Mouse (Mus musculus): ENCODE results near the gene Trappc2l. TPM values are rescaled to one million over a fixed set of nuclear protein-coding genes. Genes with fewer than 3 reads are reported as not detected.
A peak's percentile ranks its signal among the peaks of the same experiment; 100 is the strongest.

The Trappc2l gene
- polyA plus RNA-seq, 1 experiment from 2014 or later, result 47.1 TPM

- H3K4me2 ChIP-seq, result peak overlapping the region; percentile 96
- no peaks in the 10 kb centered on the region for H3K27me3 ChIP-seq
- H3K27ac ChIP-seq, result peak overlapping the region; percentile 83
- peaks cover 23% of the 10 kb centered on the region for H3K4me1 ChIP-seq (replicated peaks)
- WGBS, result 2% methylated on average over 20 of the region's 20 CpGs
- H3K9ac ChIP-seq, result peak overlapping the region; percentile 74
- no peaks in the 10 kb centered on the region for H3K9me3 ChIP-seq (replicated peaks)
- ATAC-seq (replicated peaks; ENCODE audit: insufficient number of reproducible peaks, insufficient read depth, low FRiP score, low read depth), result no peak; the same call in 1 of the 2 replicates
- 0 out of 2 replicates have a peak, but pooled peaks cover 3% of the 10 kb centered on the region for H3K36me3 ChIP-seq
- H3K4me3 ChIP-seq, result peak overlapping the region; percentile 84
These were observed 695 bp upstream of the Trappc2l start for GRCm38 (mm10) chr8:122610612-122611277.

DNA sequence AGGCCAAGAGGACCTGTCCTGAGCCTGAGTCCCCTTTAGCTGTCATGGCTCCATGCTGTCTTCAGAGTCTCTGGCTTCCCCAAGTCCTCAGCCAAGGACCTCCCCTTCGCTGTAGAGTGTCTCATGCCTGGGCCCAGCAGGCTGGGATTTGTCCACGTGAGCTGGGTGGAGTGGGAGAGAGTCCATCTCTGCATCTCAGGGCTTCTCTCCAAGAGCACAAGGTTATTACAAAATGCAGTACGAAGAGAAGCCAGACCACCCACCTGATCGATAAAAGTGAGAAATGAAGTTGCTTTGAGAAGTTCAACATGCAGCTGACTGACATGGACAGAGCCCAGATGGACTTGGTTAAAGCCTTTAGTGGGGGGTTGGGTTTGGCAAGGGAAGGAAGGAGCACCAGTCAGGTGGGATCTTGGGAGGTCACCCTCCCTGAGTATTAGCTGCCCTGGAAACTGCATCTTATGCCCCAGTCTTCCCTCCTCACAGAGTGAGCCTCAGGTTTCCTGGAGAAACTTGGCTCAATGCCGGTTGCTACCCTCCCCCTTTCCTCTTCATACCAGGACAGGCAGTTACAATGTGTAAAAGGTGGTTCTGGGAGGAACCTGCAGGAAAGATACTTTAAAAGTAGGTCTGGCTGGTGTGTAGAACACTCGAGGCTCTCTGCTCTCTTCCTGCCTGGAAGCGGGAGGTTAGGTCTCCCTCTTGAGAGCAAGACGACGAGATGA is 4.9 kb downstream of the Trappc2l start:
- Histone ChIP-seq H3K4me2 (no peak overlapping the region), H3K9me3 (replicated peaks) (no peaks in the 10 kb centered on the region), H3K4me3 (no peak overlapping the region), H3K36me3 (0 out of 2 replicates have a peak, but pooled peaks cover 3% of the 10 kb centered on the region), H3K9ac (no peak overlapping the region), H3K27ac (no peak overlapping the region), H3K4me1 (replicated peaks) (peaks cover 24% of the 10 kb centered on the region), H3K27me3 (no peaks in the 10 kb centered on the region)
- WGBS, result 58% methylated on average over 9 of the region's 9 CpGs
- no peak for ATAC-seq (replicated peaks; ENCODE audit: insufficient number of reproducible peaks, insufficient read depth, low FRiP score, low read depth)

- no peak for ATAC-seq (replicated peaks; ENCODE audit: insufficient number of reproducible peaks, insufficient read depth, low FRiP score, low read depth)
- no peak overlapping the region for H3K4me2 ChIP-seq
- no peak overlapping the region for H3K9ac ChIP-seq
- no peak overlapping the region for H3K27ac ChIP-seq
- H3K4me3 ChIP-seq, result no peak overlapping the region
- peaks cover 13% of the 10 kb centered on the region for H3K4me1 ChIP-seq (replicated peaks)
- WGBS, result 28% methylated on average over 6 of the region's 7 CpGs
- H3K27me3 ChIP-seq, result no peaks in the 10 kb centered on the region
- no peaks in the 10 kb centered on the region for H3K9me3 ChIP-seq (replicated peaks)
- 0 out of 2 replicates have a peak, but pooled peaks cover 3% of the 10 kb centered on the region for H3K36me3 ChIP-seq
These were observed 6.6 kb downstream of the Trappc2l start for GRCm38 (mm10) chr8:122617947-122618546.

GRCm38 (mm10) chr8:122618660-122619378 is 7.4 kb downstream of the Trappc2l start:
- Histone ChIP-seq H3K27me3 (no peaks in the 10 kb centered on the region), H3K27ac (no peak overlapping the region), H3K4me1 (replicated peaks) (peaks cover 13% of the 10 kb centered on the region), H3K9ac (no peak overlapping the region), H3K36me3 (0 out of 2 replicates have a peak, but pooled peaks cover 3% of the 10 kb centered on the region), H3K4me3 (no peak overlapping the region), H3K4me2 (no peak overlapping the region), H3K9me3 (replicated peaks) (no peaks in the 10 kb centered on the region)
- 67% methylated on average over 6 of the region's 6 CpGs for WGBS
- no peak for ATAC-seq (replicated peaks; ENCODE audit: insufficient number of reproducible peaks, insufficient read depth, low FRiP score, low read depth)

GRCm38 (mm10) chr8:122620446-122620845 is 9.0 kb downstream of the Trappc2l start:
- H3K4me3 ChIP-seq, result no peak overlapping the region
- no peaks in the 10 kb centered on the region for H3K27me3 ChIP-seq
- peaks cover 13% of the 10 kb centered on the region for H3K4me1 ChIP-seq (replicated peaks)
- H3K36me3 ChIP-seq, result no peaks in the 10 kb centered on the region
- 29% methylated on average over 5 of the region's 5 CpGs for WGBS
- H3K9ac ChIP-seq, result no peak overlapping the region
- no peak overlapping the region for H3K27ac ChIP-seq
- no peaks in the 10 kb centered on the region for H3K9me3 ChIP-seq (replicated peaks)
- no peak for ATAC-seq (replicated peaks; ENCODE audit: insufficient number of reproducible peaks, insufficient read depth, low FRiP score, low read depth)
- H3K4me2 ChIP-seq, result no peak overlapping the region

GRCm38 (mm10) chr8:122622727-122623126 is 11.3 kb downstream of the Trappc2l start, which contains the start of gene Pabpn1l:
TSS of gene Pabpn1l (minus strand) at chr8:122622739.
- no peak within 1 kb of the TSS for H3K27ac ChIP-seq
- no peak within 1 kb of the TSS for H3K4me3 ChIP-seq
- no peak within 1 kb of the TSS for H3K9ac ChIP-seq
- peaks cover 3% of the 10 kb centered on the region for H3K4me1 ChIP-seq (replicated peaks)
- no peaks in the 10 kb centered on the region for H3K27me3 ChIP-seq
- no peaks in the 10 kb centered on the region for H3K36me3 ChIP-seq
- no peak for ATAC-seq (replicated peaks; ENCODE audit: insufficient number of reproducible peaks, insufficient read depth, low FRiP score, low read depth)
- 70% methylated on average over 6 of the region's 6 CpGs for WGBS
- no peaks in the 10 kb centered on the region for H3K9me3 ChIP-seq (replicated peaks)
- H3K4me2 ChIP-seq, result no peak within 1 kb of the TSS

GRCm38 (mm10) chr8:122623844-122624642 is 12.6 kb downstream of the Trappc2l start:
- no peaks in the 10 kb centered on the region for H3K27me3 ChIP-seq
- WGBS, result 82% methylated on average over 17 of the region's 17 CpGs
- H3K36me3 ChIP-seq, result no peaks in the 10 kb centered on the region
- H3K9me3 ChIP-seq (replicated peaks), result no peaks in the 10 kb centered on the region
- no peak overlapping the region for H3K4me2 ChIP-seq
- H3K4me3 ChIP-seq, result no peak overlapping the region
- 0 out of 2 replicates have a peak, but pooled peaks have one; percentile 14 for ATAC-seq (replicated peaks; ENCODE audit: insufficient number of reproducible peaks, insufficient read depth, low FRiP score, low read depth)
- H3K9ac ChIP-seq, result no peak overlapping the region
- no peak overlapping the region for H3K27ac ChIP-seq
- H3K4me1 ChIP-seq (replicated peaks), result no peaks in the 10 kb centered on the region

DNA sequence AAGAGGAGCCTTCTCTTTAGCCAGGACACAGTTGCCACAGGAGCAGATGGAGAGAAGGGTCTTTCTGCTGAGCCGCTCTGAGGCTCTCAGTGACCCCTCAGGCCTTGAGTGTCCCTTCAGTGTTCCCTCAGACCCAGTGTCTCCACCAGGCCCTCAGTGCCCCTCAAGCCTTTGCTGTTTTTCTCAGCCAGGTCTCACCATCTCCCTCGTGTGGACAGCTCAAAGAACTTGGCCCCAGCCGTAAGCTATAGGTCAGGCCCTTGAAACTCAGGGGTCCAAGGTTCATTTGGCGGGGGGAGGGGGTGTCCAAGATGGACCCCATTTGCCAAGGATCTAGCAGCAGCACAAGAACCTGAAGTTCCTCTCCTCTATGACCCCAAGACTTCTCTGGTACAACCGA is 13.2 kb downstream of the Trappc2l start:
- Histone ChIP-seq H3K27me3 (no peaks in the 10 kb centered on the region), H3K9ac (no peak overlapping the region), H3K27ac (no peak overlapping the region), H3K4me1 (replicated peaks) (no peaks in the 10 kb centered on the region), H3K4me2 (no peak overlapping the region), H3K4me3 (no peak overlapping the region), H3K36me3 (no peaks in the 10 kb centered on the region), H3K9me3 (replicated peaks) (no peaks in the 10 kb centered on the region)
- 74% methylated on average over 5 of the region's 5 CpGs for WGBS
- no peak for ATAC-seq (replicated peaks; ENCODE audit: insufficient number of reproducible peaks, insufficient read depth, low FRiP score, low read depth)

- Histone ChIP-seq H3K4me2 (no peak overlapping the region), H3K4me3 (no peak overlapping the region), H3K4me1 (replicated peaks) (peaks cover 6% of the 10 kb centered on the region; the same call in 1 of the 2 replicates), H3K9ac (no peak overlapping the region), H3K9me3 (replicated peaks) (no peaks in the 10 kb centered on the region), H3K27me3 (no peaks in the 10 kb centered on the region), H3K27ac (no peak overlapping the region), H3K36me3 (no peaks in the 10 kb centered on the region)
- no peak for ATAC-seq (replicated peaks; ENCODE audit: insufficient number of reproducible peaks, insufficient read depth, low FRiP score, low read depth)
- WGBS, result 74% methylated on average over 9 of the region's 9 CpGs
These were observed 14.4 kb downstream of the Trappc2l start for GRCm38 (mm10) chr8:122625811-122626210.

GRCm38 (mm10) chr8:122626896-122627295 is 15.5 kb downstream of the Trappc2l start:
- no peaks in the 10 kb centered on the region for H3K36me3 ChIP-seq
- H3K4me1 ChIP-seq (replicated peaks), result peaks cover 6% of the 10 kb centered on the region; the same call in 1 of the 2 replicates
- 69% methylated on average over 2 of the region's 2 CpGs for WGBS
- no peak overlapping the region for H3K27ac ChIP-seq
- H3K9me3 ChIP-seq (replicated peaks), result no peaks in the 10 kb centered on the region
- no peak overlapping the region for H3K4me3 ChIP-seq
- H3K9ac ChIP-seq, result no peak overlapping the region
- H3K4me2 ChIP-seq, result no peak overlapping the region
- H3K27me3 ChIP-seq, result no peaks in the 10 kb centered on the region
- no peak for ATAC-seq (replicated peaks; ENCODE audit: insufficient number of reproducible peaks, insufficient read depth, low FRiP score, low read depth)

All from heart, embryonic 15.5 days (tissue).